Mouse (Mus musculus): ENCODE measurements at regions not wholly inside any gene's neighbourhood (a gene's known extent, or its start where the extent isn't known, plus 50 kb on each side); places are given as distances from the start of the nearest gene placed in this dataset.

DNA sequence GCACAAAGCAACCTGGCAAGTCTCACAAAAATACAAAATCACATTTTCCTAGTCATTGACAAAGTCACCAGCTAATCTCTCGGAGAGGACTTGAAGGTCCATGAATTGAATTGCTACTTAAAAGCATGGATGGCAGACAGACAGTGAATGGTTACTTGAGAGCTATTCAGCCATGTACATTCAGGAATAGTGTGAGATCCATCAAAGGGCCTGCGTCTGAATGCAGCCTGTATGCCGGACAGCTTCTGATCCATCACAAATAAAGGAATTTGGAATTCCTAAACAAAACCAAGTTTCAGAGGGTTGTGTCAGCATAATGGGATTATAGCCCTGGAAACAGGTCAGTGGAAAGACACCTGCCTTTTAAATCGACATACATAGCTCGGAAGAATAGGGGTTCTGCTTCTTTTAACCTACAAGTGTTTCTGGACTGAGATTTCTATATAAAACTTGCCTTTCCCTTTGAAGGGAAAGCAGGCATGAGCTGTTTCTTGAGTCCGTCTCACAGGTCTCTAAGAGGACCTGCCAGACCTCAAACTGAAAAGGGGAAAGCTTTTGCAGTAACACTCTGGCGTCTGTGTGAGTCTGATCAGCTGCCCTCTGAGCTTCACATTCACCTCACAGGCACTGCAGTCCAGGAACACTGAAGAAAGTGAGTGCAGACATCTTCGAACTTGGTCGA lies 144.1 kb upstream of the Nabp1 start:
- TF ChIP-seq CTCF (IDR thresholded peaks at IDR 0.05; ENCODE audit: control insufficient read depth, insufficient read depth, low read length) (no peak), POLR2A (IDR thresholded peaks at IDR 0.05; ENCODE audit: borderline replicate concordance, control insufficient read depth, low read depth, low read length) (no peak)

DNA sequence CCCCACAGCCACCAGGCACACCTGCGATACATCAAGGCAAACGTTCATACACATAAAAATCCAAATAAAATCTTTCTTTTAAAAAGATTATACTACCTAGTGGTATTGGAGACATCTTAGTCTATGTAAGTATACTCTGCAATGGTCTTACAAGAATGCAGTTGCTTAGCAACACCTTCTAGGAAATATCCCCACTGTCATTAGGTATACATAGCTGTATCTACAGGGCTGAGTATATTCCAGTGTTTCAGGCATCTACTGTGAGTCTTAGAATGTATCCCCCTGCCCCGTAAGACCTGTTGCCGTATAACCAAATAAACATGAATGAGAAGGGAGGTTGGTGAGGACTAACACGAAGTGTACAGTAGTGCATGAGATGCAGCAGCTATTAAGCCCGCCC lies 142.8 kb upstream of the Nabp1 start:
- no peak overlapping the region for H3K4me3 ChIP-seq (replicated peaks; ENCODE audit: control insufficient read depth, low read depth, low read length)
- WGBS: 85% methylated on average over 6 of the region's 6 CpGs
- TF ChIP-seq CTCF (IDR thresholded peaks at IDR 0.05; ENCODE audit: control insufficient read depth, insufficient read depth, low read length): no peak
- no peak for TF ChIP-seq POLR2A (IDR thresholded peaks at IDR 0.05; ENCODE audit: borderline replicate concordance, control insufficient read depth, low read depth, low read length)
- no peaks in the 10 kb centered on the region for H3K4me1 ChIP-seq (ENCODE audit: control insufficient read depth, insufficient read depth, low read length)
- no peak overlapping the region for H3K27ac ChIP-seq (ENCODE audit: control insufficient read depth, insufficient read depth, low read depth, low read length, poor library complexity)

More for the DNA sequence above, 144.1 kb upstream of the Nabp1 start:
- H3K27ac ChIP-seq (ENCODE audit: control insufficient read depth, insufficient read depth, low read depth, low read length, poor library complexity): no peak overlapping the region
- no peak overlapping the region for H3K4me3 ChIP-seq (replicated peaks; ENCODE audit: control insufficient read depth, low read depth, low read length)
- 81% methylated on average over 9 of the region's 9 CpGs for WGBS
- no peaks in the 10 kb centered on the region for H3K4me1 ChIP-seq (ENCODE audit: control insufficient read depth, insufficient read depth, low read length)

DNA sequence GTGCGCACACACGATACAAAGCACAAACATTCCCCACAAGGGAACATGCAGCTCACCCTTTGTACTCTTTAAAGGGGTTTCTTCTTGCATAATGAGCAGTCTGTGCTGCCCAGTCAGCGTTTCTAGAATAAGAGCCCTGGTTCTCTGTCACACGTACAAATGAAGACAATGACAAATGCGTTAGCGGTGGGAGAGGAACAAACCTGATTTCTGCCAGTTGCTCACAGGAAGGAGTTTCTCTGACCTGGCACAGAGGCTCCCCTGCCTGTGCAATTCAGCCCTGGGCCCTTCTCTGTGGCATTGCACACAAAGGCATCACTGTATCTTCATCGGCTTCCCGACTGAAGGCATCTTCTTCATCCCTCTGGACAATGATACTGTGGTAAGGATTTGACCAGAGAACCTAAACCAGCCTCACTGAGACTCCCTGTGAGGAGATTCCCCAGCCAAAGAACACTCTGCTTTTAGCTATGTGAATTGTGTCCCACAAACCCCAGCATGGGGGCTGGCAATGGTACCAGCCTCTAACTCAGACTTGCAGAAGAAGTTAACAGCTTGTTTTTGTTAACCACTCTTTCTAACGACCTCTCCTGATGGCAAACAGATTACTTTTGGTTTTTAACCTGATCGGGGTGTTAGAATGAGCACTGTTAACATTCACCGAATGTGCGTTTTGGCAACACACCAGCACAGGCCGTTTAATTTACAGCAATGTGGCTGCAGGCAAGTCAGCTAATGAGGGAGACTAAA lies 139.5 kb upstream of the Nabp1 start:
- no peak overlapping the region for H3K4me3 ChIP-seq (replicated peaks; ENCODE audit: control insufficient read depth, low read depth, low read length)
- H3K4me1 ChIP-seq (ENCODE audit: control insufficient read depth, insufficient read depth, low read length): no peaks in the 10 kb centered on the region
- TF ChIP-seq POLR2A (IDR thresholded peaks at IDR 0.05; ENCODE audit: borderline replicate concordance, control insufficient read depth, low read depth, low read length): no peak
- TF ChIP-seq CTCF (IDR thresholded peaks at IDR 0.05; ENCODE audit: control insufficient read depth, insufficient read depth, low read length): no peak
- no peak overlapping the region for H3K27ac ChIP-seq (ENCODE audit: control insufficient read depth, insufficient read depth, low read depth, low read length, poor library complexity)
- WGBS: 53% methylated on average over 13 of the region's 13 CpGs

DNA sequence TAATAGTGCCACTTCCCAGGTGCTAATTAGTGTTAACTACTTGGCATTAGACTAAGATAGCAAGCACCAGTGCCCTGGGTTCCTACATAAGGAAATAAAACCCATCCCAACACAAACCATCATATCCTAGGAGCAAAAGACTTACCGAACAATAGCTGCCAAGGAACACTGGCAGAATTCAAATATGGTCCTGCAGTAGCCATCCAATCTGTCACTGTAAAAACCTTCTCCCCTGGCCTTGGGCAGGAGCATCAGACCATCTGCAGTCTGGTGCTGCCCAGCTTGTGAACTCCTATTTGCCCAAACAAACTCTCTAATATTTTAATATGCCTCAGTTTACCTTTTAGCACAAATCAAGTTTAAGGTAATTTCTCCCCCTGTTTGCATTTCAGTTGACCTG lies 137.9 kb upstream of the Nabp1 start:
- no peak overlapping the region for H3K27ac ChIP-seq (ENCODE audit: control insufficient read depth, insufficient read depth, low read depth, low read length, poor library complexity)
- no peaks in the 10 kb centered on the region for H3K4me1 ChIP-seq (ENCODE audit: control insufficient read depth, insufficient read depth, low read length)
- no peak overlapping the region for H3K4me3 ChIP-seq (replicated peaks; ENCODE audit: control insufficient read depth, low read depth, low read length)
- TF ChIP-seq POLR2A (IDR thresholded peaks at IDR 0.05; ENCODE audit: borderline replicate concordance, control insufficient read depth, low read depth, low read length) (no peak), CTCF (IDR thresholded peaks at IDR 0.05; ENCODE audit: control insufficient read depth, insufficient read depth, low read length) (no peak)
- WGBS: 90% methylated on average over 1 of the region's 1 CpGs

DNA sequence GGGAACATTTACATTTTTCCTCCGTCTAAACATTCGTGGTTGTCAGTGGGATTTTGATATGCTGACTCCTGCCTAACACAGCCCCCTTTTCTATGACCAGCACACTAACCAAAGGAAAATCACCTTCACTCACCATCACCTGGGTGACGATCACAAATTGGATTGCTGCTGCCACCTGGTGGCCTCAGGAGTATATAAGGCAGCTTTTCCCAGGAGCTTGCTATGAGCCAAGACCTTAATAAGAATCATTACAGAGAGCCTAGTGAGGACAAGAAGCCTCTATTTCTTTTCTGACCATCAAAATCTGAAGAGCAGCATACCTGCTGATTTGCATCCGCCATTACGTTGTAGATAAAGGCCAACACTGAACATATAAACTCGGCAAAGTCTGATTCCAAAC lies 137.3 kb upstream of the Nabp1 start:
- H3K4me3 ChIP-seq (replicated peaks; ENCODE audit: control insufficient read depth, low read depth, low read length): no peak overlapping the region
- WGBS: 30% methylated on average over 6 of the region's 6 CpGs
- H3K4me1 ChIP-seq (ENCODE audit: control insufficient read depth, insufficient read depth, low read length): no peaks in the 10 kb centered on the region
- H3K27ac ChIP-seq (ENCODE audit: control insufficient read depth, insufficient read depth, low read depth, low read length, poor library complexity): no peak overlapping the region
- TF ChIP-seq POLR2A (IDR thresholded peaks at IDR 0.05; ENCODE audit: borderline replicate concordance, control insufficient read depth, low read depth, low read length) (no peak), CTCF (IDR thresholded peaks at IDR 0.05; ENCODE audit: control insufficient read depth, insufficient read depth, low read length) (peak; percentile 67)

DNA sequence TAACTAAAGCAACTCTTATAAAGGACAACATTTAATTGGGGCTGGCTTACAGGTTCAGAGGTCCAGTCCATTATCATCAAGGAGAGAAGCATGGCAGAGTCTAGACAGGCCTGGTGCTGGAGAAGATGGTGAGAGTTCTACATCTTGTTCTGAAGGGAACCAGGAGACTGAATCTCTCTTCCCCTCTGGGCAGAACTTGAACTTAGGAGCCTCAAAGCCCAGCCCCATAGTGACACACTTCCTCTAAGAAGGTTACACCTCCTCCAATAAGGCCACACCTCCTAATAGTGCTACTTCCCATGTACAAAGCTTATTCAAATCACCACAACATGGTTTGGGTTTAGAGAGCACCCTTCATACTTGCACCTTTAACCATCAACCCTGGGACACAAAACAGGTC lies 136.5 kb upstream of the Nabp1 start:
- Histone ChIP-seq H3K4me1 (ENCODE audit: control insufficient read depth, insufficient read depth, low read length) (no peaks in the 10 kb centered on the region), H3K27ac (ENCODE audit: control insufficient read depth, insufficient read depth, low read depth, low read length, poor library complexity) (no peak overlapping the region), H3K4me3 (replicated peaks; ENCODE audit: control insufficient read depth, low read depth, low read length) (no peak overlapping the region)
- no peak for TF ChIP-seq CTCF (IDR thresholded peaks at IDR 0.05; ENCODE audit: control insufficient read depth, insufficient read depth, low read length)
- TF ChIP-seq POLR2A (IDR thresholded peaks at IDR 0.05; ENCODE audit: borderline replicate concordance, control insufficient read depth, low read depth, low read length): no peak

DNA sequence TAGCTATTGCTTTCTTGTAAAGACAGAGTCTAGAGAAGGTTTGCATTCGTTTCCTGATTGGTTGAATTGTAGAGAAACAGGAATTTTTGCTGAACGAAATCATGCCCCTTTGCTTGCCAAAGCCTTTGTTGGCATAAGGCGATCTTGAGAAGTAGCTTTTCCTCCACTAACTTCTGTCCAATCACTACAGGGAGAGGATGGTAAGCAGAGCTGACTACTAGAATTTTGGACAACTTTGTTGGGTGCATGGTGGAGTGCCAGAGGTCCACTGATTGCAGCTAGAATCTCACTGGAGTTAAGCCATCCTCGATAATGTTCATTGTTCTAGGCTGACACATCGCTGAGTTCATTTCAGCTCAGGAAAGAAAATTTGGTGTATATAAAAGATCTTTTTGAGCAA lies 131.1 kb upstream of the Nabp1 start:
- no peak overlapping the region for H3K4me3 ChIP-seq (replicated peaks; ENCODE audit: control insufficient read depth, low read depth, low read length)
- 72% methylated on average over 5 of the region's 5 CpGs for WGBS
- no peak for TF ChIP-seq CTCF (IDR thresholded peaks at IDR 0.05; ENCODE audit: control insufficient read depth, insufficient read depth, low read length)
- TF ChIP-seq POLR2A (IDR thresholded peaks at IDR 0.05; ENCODE audit: borderline replicate concordance, control insufficient read depth, low read depth, low read length): no peak

DNA sequence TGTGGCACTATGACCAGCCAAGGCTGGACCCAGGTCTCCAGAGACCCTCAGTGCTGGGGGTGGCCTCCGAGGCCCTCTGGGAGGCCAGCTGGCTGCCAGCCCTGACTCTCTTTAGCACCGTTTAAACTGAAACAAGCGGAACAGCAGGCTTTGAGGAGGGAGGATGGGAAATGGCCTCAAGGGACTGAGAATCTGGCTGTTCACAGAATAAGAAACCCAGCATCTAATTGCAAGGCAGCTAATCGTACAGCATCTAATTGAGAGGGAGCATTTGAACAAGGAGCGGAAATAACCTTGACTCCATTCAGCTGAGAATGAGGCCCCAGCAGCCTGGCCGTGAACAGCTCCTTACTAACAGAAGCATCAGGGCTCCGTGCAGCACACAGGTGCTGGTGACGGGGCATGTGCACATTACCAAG lies 129.2 kb upstream of the Nabp1 start:
- 79% methylated on average over 8 of the region's 8 CpGs for WGBS
- Histone ChIP-seq H3K4me1 (ENCODE audit: control insufficient read depth, insufficient read depth, low read length) (no peaks in the 10 kb centered on the region), H3K4me3 (replicated peaks; ENCODE audit: control insufficient read depth, low read depth, low read length) (no peak overlapping the region), H3K27ac (ENCODE audit: control insufficient read depth, insufficient read depth, low read depth, low read length, poor library complexity) (no peak overlapping the region)
- no peak for TF ChIP-seq POLR2A (IDR thresholded peaks at IDR 0.05; ENCODE audit: borderline replicate concordance, control insufficient read depth, low read depth, low read length)

More for the DNA sequence above, 131.1 kb upstream of the Nabp1 start:
- H3K4me1 ChIP-seq (ENCODE audit: control insufficient read depth, insufficient read depth, low read length): no peaks in the 10 kb centered on the region
- no peak overlapping the region for H3K27ac ChIP-seq (ENCODE audit: control insufficient read depth, insufficient read depth, low read depth, low read length, poor library complexity)
